Mouse (Mus musculus) C2C12 (cell line): ENCODE data around the gene Zswim1. TPM values are rescaled to one million over a fixed set of nuclear protein-coding genes. Genes with fewer than 3 reads are reported as not detected.
A peak's percentile ranks its signal among the peaks of the same experiment; 100 is the strongest.

Source experiments
- H3K27me3 ChIP-seq: one replicate; pipeline ENCODE4 v1.6.1; 2011; ENCODE audit not compliant: control insufficient read depth, insufficient read depth, insufficient read length
- H3K36me3 ChIP-seq: one replicate; pipeline ENCODE4 v1.6.1; 2011; ENCODE audit not compliant: control insufficient read depth, insufficient read depth
- H3K4me3 ChIP-seq: one replicate; pipeline ENCODE4 v1.5.1; 2011; ENCODE audit warnings: mild to moderate bottlenecking, control low read depth; ENCODE audit not compliant: poor library complexity, insufficient read depth, severe bottlenecking
- H3K79me2 ChIP-seq: one replicate; pipeline ENCODE4 v1.6.1; 2011; ENCODE audit not compliant: control insufficient read depth, insufficient read depth
- H3K79me3 ChIP-seq: one replicate; pipeline ENCODE4 v1.6.1; 2011; ENCODE audit warnings: low read depth, control low read depth
- H3ac ChIP-seq: one replicate; pipeline ENCODE3; 2011; ENCODE audit warnings: low read depth; ENCODE audit not compliant: control insufficient read depth, insufficient read length
- CEBPB ChIP-seq: IDR thresholded peaks from one replicate; pipeline ENCODE4 v1.6.1; 2011; ENCODE audit warnings: low read depth, mild to moderate bottlenecking, control low read depth, moderate library complexity
- CTCF ChIP-seq: IDR thresholded peaks from one replicate; pipeline ENCODE4 v1.5.1; 2011; ENCODE audit not compliant: control insufficient read depth, insufficient read depth, insufficient read length
- FOSL1 ChIP-seq: IDR thresholded peaks from one replicate; pipeline ENCODE4 v1.8.0; 2011; ENCODE audit warnings: mild to moderate bottlenecking, low read length; ENCODE audit not compliant: poor library complexity, insufficient read depth, severe bottlenecking
- MAX ChIP-seq: IDR thresholded peaks from one replicate; pipeline ENCODE4 v1.6.1; 2011; ENCODE audit warnings: mild to moderate bottlenecking, control low read depth
- MYOD1 ChIP-seq: IDR thresholded peaks from one replicate; pipeline ENCODE4 v1.6.1; 2011; ENCODE audit warnings: low read depth; ENCODE audit not compliant: control insufficient read depth, insufficient read length
- MYOG ChIP-seq: IDR thresholded peaks from one replicate; pipeline ENCODE4 v1.6.1; 2011; ENCODE audit not compliant: control insufficient read depth, insufficient read length; ENCODE audit errors: extremely low read depth
- USF1 ChIP-seq: IDR thresholded peaks from one replicate; pipeline ENCODE4 v1.6.1; 2011; ENCODE audit warnings: low read depth, mild to moderate bottlenecking, control low read depth, moderate library complexity
- polyA plus RNA-seq: library from polyadenylated mRNA; unstranded; fragments of >200 nt; fragmentation: generic; extraction: Trizol; gene quantifications from one replicate; pipeline ENCODE4 v1.2.1, GENCODE M21; 2012; ENCODE audit warnings: missing spikeins

Gene Zswim1
- polyA plus RNA-seq, 1 experiment: 10.0 TPM

GRCm38 (mm10) chr2:164815821-164816220, 6.7 kb upstream of the Zswim1 start:
- Histone ChIP-seq H3K36me3 (peaks cover 8% of the 10 kb centered on the region), H3K79me2 (no peaks in the 10 kb centered on the region), H3K79me3 (no peaks in the 10 kb centered on the region), H3K4me3 (no peak overlapping the region), H3ac (no peak overlapping the region), H3K27me3 (no peaks in the 10 kb centered on the region)
- TF ChIP-seq USF1 (no peak), MYOG (no peak), CEBPB (no peak), MAX (no peak), MYOD1 (no peak), CTCF (no peak), FOSL1 (no peak)

DNA sequence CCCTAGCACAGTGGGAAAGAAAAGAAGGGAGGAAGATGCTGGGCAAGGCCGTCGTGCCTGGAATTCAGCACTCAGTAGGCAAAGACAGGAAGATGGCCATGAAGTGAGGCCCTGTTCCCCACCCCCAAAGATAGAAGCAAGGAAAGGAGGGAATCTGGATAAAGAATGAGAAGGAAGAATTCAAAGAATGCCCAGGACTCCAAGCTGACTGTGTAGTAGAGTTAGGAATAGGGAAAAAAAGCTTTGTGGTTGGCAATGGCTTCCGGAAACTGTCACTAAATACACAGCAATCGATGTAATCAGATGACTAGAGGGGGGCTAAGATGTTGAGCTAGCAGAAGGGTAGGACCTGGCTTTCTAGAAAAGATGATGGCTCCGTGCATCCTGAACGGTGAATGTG, 5.3 kb upstream of the Zswim1 start:
- H3K27me3 ChIP-seq: no peaks in the 10 kb centered on the region

GRCm38 (mm10) chr2:164817703-164818102, 4.8 kb upstream of the Zswim1 start:
- H3ac ChIP-seq: no peak overlapping the region
- peaks cover 8% of the 10 kb centered on the region for H3K36me3 ChIP-seq
- H3K79me3 ChIP-seq: no peaks in the 10 kb centered on the region
- TF ChIP-seq MYOG (no peak), MAX (no peak), CEBPB (no peak), CTCF (no peak), FOSL1 (no peak), MYOD1 (no peak), USF1 (no peak)
- H3K27me3 ChIP-seq: no peaks in the 10 kb centered on the region
- H3K79me2 ChIP-seq: no peaks in the 10 kb centered on the region
- H3K4me3 ChIP-seq: no peak overlapping the region

More for the DNA sequence above, 5.3 kb upstream of the Zswim1 start:
- no peak overlapping the region for H3K4me3 ChIP-seq
- no peaks in the 10 kb centered on the region for H3K79me3 ChIP-seq
- TF ChIP-seq MYOG (no peak), CTCF (no peak), USF1 (no peak), MYOD1 (no peak), CEBPB (no peak), MAX (no peak), FOSL1 (no peak)
- peaks cover 8% of the 10 kb centered on the region for H3K36me3 ChIP-seq
- no peak overlapping the region for H3ac ChIP-seq
- no peaks in the 10 kb centered on the region for H3K79me2 ChIP-seq

DNA sequence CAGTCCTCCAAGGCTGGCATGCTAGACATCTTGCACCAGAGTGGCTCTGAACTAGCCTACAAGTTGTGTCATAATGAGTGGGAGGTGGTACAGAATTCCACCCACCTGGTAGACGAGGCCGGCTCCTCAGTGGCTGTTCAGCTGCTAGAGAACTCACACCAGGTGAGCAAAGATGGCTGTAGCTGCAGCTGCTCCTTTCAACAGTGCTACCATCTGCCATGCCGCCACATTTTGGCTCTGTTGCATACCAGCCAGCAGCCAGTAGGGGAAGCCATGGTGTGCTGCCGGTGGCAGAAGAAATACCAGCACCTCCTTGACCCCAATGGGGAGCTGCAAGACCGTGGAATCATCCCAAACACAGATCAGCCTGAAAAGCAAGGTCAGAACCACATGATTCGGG, 1.4 kb upstream of the Zswim1 start:
- Histone ChIP-seq H3K79me3 (peaks cover 7% of the 10 kb centered on the region), H3K27me3 (no peaks in the 10 kb centered on the region), H3K36me3 (peaks cover 25% of the 10 kb centered on the region), H3K4me3 (no peak overlapping the region), H3ac (no peak overlapping the region), H3K79me2 (peaks cover 21% of the 10 kb centered on the region)
- TF ChIP-seq MYOD1: no peak
- no peak for TF ChIP-seq CEBPB
- TF ChIP-seq MYOG: no peak
- no peak for TF ChIP-seq FOSL1
- TF ChIP-seq CTCF: no peak
- TF ChIP-seq USF1: no peak
- no peak for TF ChIP-seq MAX

DNA sequence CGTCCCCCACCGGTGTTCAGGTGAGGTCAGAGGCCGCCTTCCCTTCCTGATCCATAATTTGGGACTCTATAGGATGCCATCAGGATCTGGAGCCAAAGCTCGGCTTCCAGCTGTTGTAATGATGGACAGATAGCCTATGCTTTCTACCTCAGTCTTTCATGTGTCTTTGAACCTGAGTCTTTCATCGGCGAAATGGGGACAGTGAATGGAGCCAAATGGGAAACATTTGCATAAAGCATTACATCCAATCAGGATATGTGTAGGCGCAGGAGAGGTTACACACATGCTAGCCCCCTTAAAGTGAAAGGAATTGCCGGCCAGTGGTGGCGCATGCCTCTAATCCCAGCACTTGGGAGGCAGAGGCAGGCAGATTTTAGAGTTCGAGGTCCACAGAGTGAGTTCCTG, 697 bp downstream of the Zswim1 start:
- Histone ChIP-seq H3ac (peak overlapping the region; percentile 69), H3K79me2 (peaks cover 28% of the 10 kb centered on the region), H3K36me3 (peaks cover 42% of the 10 kb centered on the region), H3K27me3 (no peaks in the 10 kb centered on the region), H3K79me3 (peaks cover 7% of the 10 kb centered on the region), H3K4me3 (peak overlapping the region; percentile 89)
- TF ChIP-seq MYOD1 (no peak), USF1 (no peak), CTCF (no peak), FOSL1 (no peak), MAX (peak; percentile 53), MYOG (no peak), CEBPB (no peak)

GRCm38 (mm10) chr2:164823969-164824368, 1.5 kb downstream of the Zswim1 start:
- no peak for TF ChIP-seq MYOG
- TF ChIP-seq CTCF: no peak
- no peak for TF ChIP-seq USF1
- no peak for TF ChIP-seq FOSL1
- no peak for TF ChIP-seq CEBPB
- TF ChIP-seq MAX: no peak
- no peak for TF ChIP-seq MYOD1

More at GRCm38 (mm10) chr2:164823969-164824368, 1.5 kb downstream of the Zswim1 start:
- Histone ChIP-seq H3K4me3 (no peak overlapping the region), H3ac (no peak overlapping the region), H3K79me2 (peaks cover 28% of the 10 kb centered on the region), H3K27me3 (no peaks in the 10 kb centered on the region), H3K36me3 (peaks cover 42% of the 10 kb centered on the region), H3K79me3 (peaks cover 7% of the 10 kb centered on the region)
